Mouse (Mus musculus) inflammation-experienced regulatory T-cells, adult 6 months (primary cell): ENCODE results near the gene Trim56. TPM values are rescaled to one million over a fixed set of nuclear protein-coding genes. Genes with fewer than 3 reads are reported as not detected.
A peak's percentile ranks its signal among the peaks of the same experiment; 100 is the strongest.

Experiments used
- ATAC-seq: one replicate; pipeline ENCODE4 v1.8.0; 2017
- polyA plus RNA-seq, 3 experiments: library from polyadenylated mRNA; unstranded; fragments of 100-300 nt; shearing (Covaris generic); gene quantifications; one replicate each; pipeline ENCODE4 v1.2.1; 2017

The Trim56 gene
- polyA plus RNA-seq, 3 experiments from 2014 or later, result 12.2 to 16.5 (median 15.0) TPM

- ATAC-seq, result no peak
These were observed 7.9 kb downstream of the Trim56 start for GRCm38 (mm10) chr5:137108111-137108510.

DNA sequence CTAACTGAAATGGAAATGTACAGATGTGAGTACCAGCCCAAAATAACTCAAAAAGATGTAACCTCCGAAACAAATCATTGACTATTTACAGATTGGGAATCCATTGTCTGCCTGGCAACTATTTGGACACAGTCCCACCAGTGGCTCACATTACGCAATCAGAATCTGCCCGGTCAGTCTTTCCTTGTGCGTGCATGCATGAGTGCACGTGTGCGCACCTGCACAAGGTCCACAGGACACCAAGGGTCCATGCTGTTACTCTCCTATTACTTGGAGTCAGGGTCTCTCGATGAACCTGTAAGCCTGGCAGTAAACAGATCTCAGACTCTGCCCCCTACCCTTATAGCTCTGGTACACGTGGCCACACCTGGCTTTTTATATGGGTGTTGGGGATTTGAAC lies 8.3 kb downstream of the Trim56 start:
- ATAC-seq, result no peak

GRCm38 (mm10) chr5:137107024-137107423 lies 9.0 kb downstream of the Trim56 start:
- peak; percentile 42 for ATAC-seq

DNA sequence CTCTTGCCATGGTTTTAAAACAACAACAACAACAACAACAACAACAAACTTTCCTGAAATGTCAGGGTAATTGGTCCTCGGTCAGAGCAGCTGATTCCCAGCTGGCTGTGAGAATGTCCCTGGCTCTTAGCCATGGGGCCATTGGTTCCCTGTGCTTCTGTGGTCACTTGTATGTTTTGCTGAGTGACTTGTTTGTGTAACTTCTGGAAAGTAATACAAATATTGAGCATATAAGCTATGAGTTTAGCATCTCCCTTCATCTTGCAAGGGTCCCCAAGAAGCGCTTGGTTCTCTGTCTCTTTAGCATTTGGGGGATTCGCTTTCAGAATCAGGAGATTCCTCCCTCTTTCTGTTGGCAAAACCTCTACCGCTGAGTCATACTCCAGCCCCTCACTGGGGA lies 9.6 kb downstream of the Trim56 start:
- ATAC-seq, result no peak

GRCm38 (mm10) chr5:137103969-137104368 lies 12.0 kb downstream of the Trim56 start:
- ATAC-seq, result no peak

- ATAC-seq, result peak; percentile 89
These were observed 13.2 kb downstream of the Trim56 start for GRCm38 (mm10) chr5:137102575-137103522.

- no peak for ATAC-seq
These were observed 13.9 kb downstream of the Trim56 start for GRCm38 (mm10) chr5:137102078-137102477.

DNA sequence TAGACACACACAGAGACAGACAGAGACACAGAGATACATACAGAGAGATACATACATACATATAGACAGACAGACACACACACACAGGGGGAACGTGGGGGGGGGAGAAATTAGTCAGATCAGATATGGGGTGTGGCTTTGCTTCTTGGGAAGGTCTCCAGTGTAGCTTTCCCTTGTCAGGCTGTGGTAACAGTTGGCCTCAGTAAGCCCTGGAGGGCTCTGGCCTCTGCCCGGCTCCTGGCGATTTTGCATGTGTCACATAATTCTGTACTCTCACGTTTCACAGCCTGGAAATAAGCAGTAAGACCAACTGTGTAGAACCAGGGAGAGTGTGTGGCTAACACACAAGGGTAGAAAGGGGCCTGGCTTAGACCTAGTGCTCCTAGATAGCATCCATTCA lies 15.3 kb downstream of the Trim56 start:
- ATAC-seq, result no peak

DNA sequence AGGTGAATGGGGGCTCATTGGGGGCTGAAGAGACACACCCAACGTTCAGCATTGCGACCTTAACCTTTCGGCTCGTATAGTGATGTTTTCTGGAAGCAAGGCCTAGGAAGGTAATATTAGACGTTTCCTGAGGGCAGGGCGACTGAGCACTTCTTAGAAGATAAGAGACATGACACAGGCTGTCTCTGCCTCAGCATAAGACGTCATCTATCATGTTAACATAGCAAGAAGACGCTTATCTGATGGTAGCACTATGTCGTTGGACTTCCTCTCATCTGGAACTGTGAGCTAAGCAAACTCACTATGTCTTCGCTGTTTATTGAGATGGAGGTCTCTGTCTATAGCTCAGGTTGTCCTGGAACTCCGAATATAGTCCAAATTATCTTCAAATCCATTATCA lies 17.6 kb downstream of the Trim56 start:
- ATAC-seq, result no peak

GRCm38 (mm10) chr5:137096037-137096436 lies 20.0 kb downstream of the Trim56 start:
- ATAC-seq, result no peak

DNA sequence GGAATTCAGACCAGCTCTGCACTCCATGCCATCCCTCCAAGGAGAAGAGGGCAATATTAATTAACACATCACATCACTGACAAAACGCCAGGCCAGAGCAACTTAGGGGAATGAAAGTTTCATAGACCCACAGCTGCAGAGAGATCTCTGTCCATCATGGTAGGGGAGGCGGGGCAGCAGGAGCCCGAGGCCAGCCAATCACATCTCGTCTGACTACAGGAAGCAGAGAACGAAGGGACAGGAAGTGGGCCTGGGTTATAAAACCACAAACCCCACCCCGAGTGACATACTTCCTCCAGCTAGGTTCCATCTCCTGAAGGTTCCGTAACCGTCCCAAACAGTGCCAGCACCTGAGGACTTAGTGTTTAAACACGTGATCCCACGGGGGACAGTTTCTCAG lies 20.9 kb downstream of the Trim56 start:
- ATAC-seq, result no peak

DNA sequence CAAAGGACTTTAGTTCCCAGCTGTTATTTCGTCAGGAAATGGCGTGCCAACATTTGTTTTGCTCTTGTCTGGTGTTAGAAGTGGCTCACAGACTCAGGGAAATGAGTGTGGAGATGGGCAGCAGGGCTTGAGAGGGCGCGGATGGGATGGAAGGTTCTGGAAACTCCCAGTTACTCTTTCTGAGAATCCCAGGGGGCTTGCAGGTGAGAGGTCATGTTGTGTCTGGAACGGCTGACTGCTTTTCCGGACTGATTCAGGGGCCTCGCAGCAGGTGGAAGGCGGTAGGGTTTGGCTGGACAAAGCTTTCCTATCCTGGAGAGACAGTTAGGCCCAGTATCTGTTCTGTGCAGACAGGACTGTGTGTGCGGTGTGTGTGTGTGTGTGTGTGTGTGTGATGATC lies 22.3 kb downstream of the Trim56 start:
- ATAC-seq, result no peak

- ATAC-seq, result no peak
These were observed 24.4 kb downstream of the Trim56 start for GRCm38 (mm10) chr5:137091560-137091959.

GRCm38 (mm10) chr5:137090870-137091269 lies 25.1 kb downstream of the Trim56 start:
- no peak for ATAC-seq

GRCm38 (mm10) chr5:137087410-137087809 lies 28.6 kb downstream of the Trim56 start:
- no peak for ATAC-seq

GRCm38 (mm10) chr5:137085731-137086130 lies 30.3 kb downstream of the Trim56 start:
- ATAC-seq, result no peak

DNA sequence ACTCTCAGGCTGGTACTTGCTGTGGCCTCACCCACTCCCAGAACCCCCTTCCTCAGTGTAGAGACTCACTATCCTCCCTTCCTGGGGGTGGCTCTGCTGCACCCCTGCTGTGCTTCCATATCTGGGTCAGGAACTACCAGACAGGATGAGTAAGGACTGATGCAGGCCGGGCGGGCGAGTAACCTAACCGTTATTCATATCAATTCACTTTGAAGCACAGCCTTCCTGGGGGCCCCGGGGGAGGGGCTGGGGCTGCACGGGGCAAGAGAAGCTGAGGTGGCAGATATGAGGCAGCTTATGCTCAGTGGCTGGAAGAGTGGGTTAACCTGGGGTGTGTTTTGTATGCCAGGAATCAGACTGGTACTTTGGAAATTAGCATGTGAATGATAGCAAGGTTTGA lies 31.0 kb downstream of the Trim56 start:
- ATAC-seq, result no peak

- ATAC-seq, result no peak
These were observed 33.0 kb downstream of the Trim56 start for GRCm38 (mm10) chr5:137083051-137083450.

DNA sequence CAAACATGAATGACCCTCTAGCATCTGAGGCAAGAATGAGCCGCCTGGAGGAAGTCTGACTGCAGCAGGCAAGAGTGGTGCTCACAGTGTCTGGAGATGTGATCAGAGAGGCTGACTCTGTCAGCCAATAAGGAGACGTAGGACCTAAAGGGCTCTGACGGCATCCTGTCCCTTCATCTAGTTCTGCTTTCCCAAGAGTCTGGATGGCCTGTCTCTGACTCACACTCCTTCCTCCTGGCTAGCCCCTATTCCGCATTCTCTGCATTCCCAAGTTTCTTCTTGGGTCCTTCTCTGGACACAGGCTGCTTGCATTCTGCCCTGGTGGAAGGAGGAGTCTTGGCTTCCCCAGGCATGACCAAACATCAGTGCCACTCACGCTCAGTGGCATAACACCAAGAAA lies 36.2 kb downstream of the Trim56 start:
- ATAC-seq, result no peak

GRCm38 (mm10) chr5:137078616-137079015 lies 37.4 kb downstream of the Trim56 start:
- ATAC-seq, result no peak

DNA sequence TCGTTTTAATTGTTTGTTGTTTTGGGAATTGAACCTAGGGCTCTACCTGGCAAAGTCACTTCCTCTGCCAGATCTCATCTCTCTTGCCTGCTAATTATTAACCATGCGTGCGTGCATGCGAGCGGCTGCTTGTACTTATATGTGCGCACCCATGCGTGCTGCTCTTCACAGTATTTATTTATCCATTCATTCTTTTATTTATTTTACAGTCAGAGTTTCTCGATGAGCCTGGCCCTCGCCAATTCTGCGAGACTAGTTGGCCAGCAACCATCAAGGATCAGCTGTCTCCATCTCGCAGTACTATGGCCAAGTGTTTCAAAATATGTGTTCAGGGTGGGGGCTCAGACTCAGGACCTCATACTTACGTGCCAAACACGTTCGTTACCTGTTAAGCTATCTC lies 38.0 kb downstream of the Trim56 start:
- ATAC-seq, result no peak

DNA sequence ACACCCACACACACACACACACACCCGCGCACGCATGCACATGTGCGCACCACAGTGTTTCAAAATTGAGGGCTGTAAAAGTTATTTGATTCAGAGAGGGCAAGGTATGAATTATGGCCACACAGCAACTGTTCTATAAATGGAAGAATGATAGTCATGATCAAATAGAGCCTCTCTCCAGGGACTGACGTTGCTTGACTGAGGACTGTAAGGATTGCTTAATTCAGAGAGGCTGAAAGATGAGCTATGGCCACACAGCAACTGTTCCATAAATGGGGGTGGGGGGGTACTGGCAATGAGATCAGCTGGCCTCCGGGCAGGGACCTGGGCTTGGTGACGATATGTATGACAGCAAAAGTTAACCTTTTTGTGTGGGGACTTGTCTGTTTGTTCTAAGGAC lies 38.8 kb downstream of the Trim56 start:
- ATAC-seq, result no peak

GRCm38 (mm10) chr5:137076191-137076930 lies 39.6 kb downstream of the Trim56 start:
- no peak for ATAC-seq

DNA sequence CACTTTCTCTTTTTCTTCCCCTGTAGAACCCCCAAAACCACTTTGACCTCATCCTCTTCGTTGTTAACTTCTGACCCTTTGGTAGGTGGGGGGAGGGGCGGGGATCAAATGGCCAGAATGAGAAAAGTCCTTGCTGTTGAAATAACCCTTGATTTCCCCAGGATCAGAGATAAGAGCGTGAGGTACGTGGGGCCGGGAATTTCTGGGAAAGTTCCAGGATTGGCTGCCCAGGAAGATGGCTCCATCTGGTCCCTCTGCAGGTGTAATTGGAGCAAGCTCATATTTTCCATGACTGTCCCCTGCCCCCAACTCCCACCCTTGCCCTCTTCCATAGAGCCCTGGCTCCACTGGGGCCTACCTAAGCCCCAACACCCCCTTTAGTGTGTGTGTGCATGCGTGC lies 40.3 kb downstream of the Trim56 start:
- no peak for ATAC-seq
